Mouse (Mus musculus) small intestine, adult 2 months (tissue): Measurements from ENCODE around the gene Bcl2l2.

ENCODE experiments used
- CTCF ChIP-seq: fragments of 200-500 bp; IDR thresholded peaks from 2 replicates; pipeline ENCODE4 v1.5.1; 2012; ENCODE audit warnings: low read depth, mild to moderate bottlenecking, control low read depth, inconsistent platforms, low read length, moderate library complexity, mixed read lengths; ENCODE audit not compliant: insufficient replicate concordance, insufficient read length; ENCODE audit errors: extremely low read depth
- POLR2A ChIP-seq: fragments of 200-500 bp; IDR thresholded peaks from 2 replicates; pipeline ENCODE4 v1.6.1; 2012; ENCODE audit warnings: low read depth, mild to moderate bottlenecking, control low read depth, inconsistent platforms, low read length, moderate library complexity

DNA sequence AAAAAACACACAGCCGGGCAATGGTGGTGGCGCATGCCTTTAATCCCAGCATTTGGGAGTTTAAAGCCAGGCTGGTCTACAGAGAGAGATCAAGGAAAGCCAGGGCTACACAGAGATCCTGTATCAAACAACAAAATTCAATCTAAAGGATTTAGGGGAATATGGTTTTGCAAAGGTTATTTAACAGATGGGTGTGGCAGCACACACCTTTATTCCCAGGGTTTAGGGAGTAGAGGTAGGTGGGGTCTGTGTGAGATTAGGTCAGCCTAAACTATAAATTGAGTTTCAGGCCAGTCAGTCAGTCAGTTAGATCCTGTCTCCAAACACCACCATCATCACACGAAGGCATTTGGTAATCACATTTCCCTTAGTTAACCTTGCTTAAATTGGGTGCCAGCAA is 9.0 kb downstream of the Bcl2l2 start, which contains the start of gene Pabpn1:
- no peak for TF ChIP-seq CTCF
- TF ChIP-seq POLR2A = no peak
